Mouse (Mus musculus) liver, embryonic 14.5 days (tissue): ENCODE results near the gene Pemt. TPM values are rescaled to one million over a fixed set of nuclear protein-coding genes. Genes with fewer than 3 reads are reported as not detected.

Source experiments
- ATAC-seq: fragments of 200-750 bp; cut with Nextera tagmentation; 2 replicates; pipeline ENCODE4 v1.8.0; 2017; ENCODE audit warnings: moderate number of reproducible peaks, mild to moderate bottlenecking, moderate library complexity; ENCODE audit not compliant: insufficient read depth
- DNase-seq, 3 experiments: peaks; one replicate each; pipeline ENCODE4 v3.0.0-alpha.2; 2012 to 2013; ENCODE audit warnings: low read depth in 3 of 3, low spot score in 3 of 3
- H3K27ac ChIP-seq: fragments of 300-500 bp; sonication (generic); 2 replicates; pipeline ENCODE4 v1.5.1; 2014; ENCODE audit warnings: moderate library complexity, mild to moderate bottlenecking, control low read depth, inconsistent platforms
- H3K27me3 ChIP-seq: fragments of 300-500 bp; sonication (generic); 2 replicates; pipeline ENCODE4 v1.6.1; 2014; ENCODE audit warnings: mild to moderate bottlenecking, low read length, moderate library complexity; ENCODE audit not compliant: control insufficient read depth, insufficient read depth
- H3K36me3 ChIP-seq: fragments of 300-500 bp; sonication (generic); replicated peaks from 2 replicates; pipeline ENCODE4 v1.6.1; 2014; ENCODE audit warnings: low read depth; ENCODE audit not compliant: control insufficient read depth, insufficient read depth
- H3K4me1 ChIP-seq, 2 experiments: fragments of 200-500 bp in 1 of 2; fragments of 300-500 bp in 1 of 2; sonication (generic) in 1 of 2; replicated peaks; 2 replicates each; pipeline ENCODE4 v1.6.1; 2012 to 2014; ENCODE audit warnings: antibody characterized with exemption in 1 of 2, inconsistent platforms in 1 of 2, low read length in 1 of 2; ENCODE audit not compliant: control insufficient read depth in 2 of 2, insufficient read depth in 2 of 2
- H3K4me2 ChIP-seq: fragments of 300-500 bp; sonication (generic); 2 replicates; pipeline ENCODE4 v1.6.1; 2014; ENCODE audit warnings: low read depth, mild to moderate bottlenecking, control low read depth, moderate library complexity
- H3K4me3 ChIP-seq, 2 experiments: fragments of 200-500 bp in 1 of 2; fragments of 300-500 bp in 1 of 2; sonication (generic) in 1 of 2; 2 replicates each; pipeline ENCODE4 v1.5.1; 2012 to 2014; ENCODE audit warnings: low read depth in 2 of 2, low read length in 2 of 2, mild to moderate bottlenecking in 2 of 2, control low read depth in 1 of 2, inconsistent platforms in 1 of 2, moderate library complexity in 1 of 2; ENCODE audit not compliant: insufficient read depth in 1 of 2
- H3K9ac ChIP-seq: fragments of 300-500 bp; sonication (generic); replicated peaks from 2 replicates; pipeline ENCODE4 v1.6.1; 2014; ENCODE audit warnings: mild to moderate bottlenecking, control low read depth, moderate library complexity
- H3K9me3 ChIP-seq: fragments of 300-500 bp; sonication (generic); 2 replicates; pipeline ENCODE4 v1.6.1; 2016; ENCODE audit warnings: low read length, mixed read lengths; ENCODE audit not compliant: control insufficient read depth
- CTCF ChIP-seq: IDR thresholded peaks from 2 replicates; pipeline ENCODE4 v1.5.1; 2016; ENCODE audit warnings: antibody characterized with exemption, low read depth, control low read depth
- EP300 ChIP-seq: IDR thresholded peaks from 2 replicates; pipeline ENCODE4 v1.6.1; 2016; ENCODE audit warnings: antibody characterized with exemption, low read depth
- WGBS: fragments of 180-500 bp; shearing (Covaris S2); extraction: QIAGEN DNeasy Blood & Tissue Kit; methylation state at CpG from one replicate; pipeline ENCODE4 v1.1.7; 2014; ENCODE audit not compliant: insufficient replicate concordance; 5-methylcytosine and 5-hydroxymethylcytosine counted together
- polyA plus RNA-seq, 2 experiments: library from polyadenylated mRNA; depleted of rRNA in 1 of 2; stranded (reverse) in 1 of 2; unstranded in 1 of 2; fragments of >200 nt; fragmentation: Nextera tagmentation in 1 of 2; extraction: Ambion mirVana in 1 of 2; gene quantifications; 2 replicates each; pipeline versions ENCODE4 v1.2.1 to v1.2.3; 2012 to 2014

Pemt gene
- polyA plus RNA-seq, 2 experiments, result 5.2 to 9.0 TPM

- no peak overlapping the region for H3K4me2 ChIP-seq
- H3K27ac ChIP-seq, result no peak overlapping the region
- no peaks in the 10 kb centered on the region for H3K36me3 ChIP-seq
- no peak overlapping the region for H3K4me3 ChIP-seq
- WGBS, result 58% methylated on average over 2 of the region's 2 CpGs
- ATAC-seq (no peak), DNase-seq (no peak)
- no peak overlapping the region for H3K9ac ChIP-seq
- TF ChIP-seq EP300 (no peak), CTCF (no peak)
- H3K27me3 ChIP-seq, result no peaks in the 10 kb centered on the region
- H3K4me1 ChIP-seq, result peaks cover 0 to 14% of the 10 kb centered on the region in 2 experiments; a peak in 2 of 4 replicates
- H3K9me3 ChIP-seq, result no peaks in the 10 kb centered on the region
Measured at GRCm38 (mm10) chr11:60057987-60058386, 11.7 kb upstream of the Pemt start.

- Histone ChIP-seq H3K27me3 (no peaks in the 10 kb centered on the region), H3K36me3 (no peaks in the 10 kb centered on the region), H3K4me1 (peaks cover 0 to 14% of the 10 kb centered on the region in 2 experiments; a peak in 2 of 4 replicates), H3K9me3 (no peaks in the 10 kb centered on the region), H3K9ac (no peak overlapping the region), H3K27ac (no peak overlapping the region), H3K4me2 (no peak overlapping the region), H3K4me3 (no peak overlapping the region)
- ATAC-seq (no peak), DNase-seq (no peak)
- TF ChIP-seq CTCF (no peak), EP300 (peak; percentile 22; the same call in 1 of the 2 replicates)
- 39% methylated on average over 6 of the region's 6 CpGs for WGBS
Measured at GRCm38 (mm10) chr11:60056520-60056919, 10.2 kb upstream of the Pemt start.

- no peak for ATAC-seq
- H3K27ac ChIP-seq, result no peak overlapping the region
Measured at GRCm38 (mm10) chr11:60048841-60049240, 2.6 kb upstream of the Pemt start.

GRCm38 (mm10) chr11:60045676-60046057 is 622 bp downstream of the Pemt start:
- H3K4me1 ChIP-seq, result peaks cover 3 to 13% of the 10 kb centered on the region in 2 experiments; a peak in 3 of 4 replicates
- H3K9me3 ChIP-seq, result no peaks in the 10 kb centered on the region
- H3K27ac ChIP-seq, result no peak overlapping the region
- peak overlapping the region; percentile 69 for H3K4me2 ChIP-seq
- H3K27me3 ChIP-seq, result no peaks in the 10 kb centered on the region
- WGBS, result 6% methylated on average over 3 of the region's 3 CpGs
- peak overlapping the region; percentile 5 for H3K9ac ChIP-seq
- TF ChIP-seq CTCF (no peak), EP300 (no peak)
- peak; percentile 41; the same call in 1 of the 2 replicates for ATAC-seq
- peak overlapping the region; percentile 57 to 81 for H3K4me3 ChIP-seq
- no peak for DNase-seq
- no peaks in the 10 kb centered on the region for H3K36me3 ChIP-seq

More at GRCm38 (mm10) chr11:60048841-60049240, 2.6 kb upstream of the Pemt start:
- TF ChIP-seq EP300 (no peak), CTCF (no peak)
- no peaks in the 10 kb centered on the region for H3K36me3 ChIP-seq
- H3K9me3 ChIP-seq, result no peaks in the 10 kb centered on the region
- H3K4me1 ChIP-seq, result peaks cover 3 to 13% of the 10 kb centered on the region in 2 experiments; a peak in 3 of 4 replicates
- WGBS, result 75% methylated on average over 2 of the region's 2 CpGs
- DNase-seq, result no peak
- H3K9ac ChIP-seq, result no peak overlapping the region
- no peak overlapping the region for H3K4me3 ChIP-seq
- H3K4me2 ChIP-seq, result no peak overlapping the region
- no peaks in the 10 kb centered on the region for H3K27me3 ChIP-seq

DNA sequence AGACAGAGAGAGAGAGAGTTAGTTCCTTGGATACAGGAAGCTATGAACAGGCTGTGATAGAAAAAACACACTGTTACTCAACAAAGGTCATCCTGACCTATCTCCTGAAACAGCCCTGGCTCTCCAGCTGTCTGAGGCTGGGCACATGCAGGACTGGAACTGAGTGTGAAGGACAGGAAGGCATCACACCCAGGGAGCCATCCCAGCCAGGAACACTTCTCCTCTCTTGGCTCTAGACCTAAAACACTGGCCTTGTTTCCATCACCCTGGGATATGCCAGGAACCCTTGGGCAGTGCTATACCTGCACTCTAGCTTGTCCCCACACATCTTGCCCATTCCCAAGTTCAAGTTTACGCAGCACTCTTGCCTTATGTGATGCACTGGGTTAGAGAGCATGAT is 1.5 kb downstream of the Pemt start:
- no peaks in the 10 kb centered on the region for H3K36me3 ChIP-seq
- H3K27me3 ChIP-seq, result no peaks in the 10 kb centered on the region
- DNase-seq, result no peak
- 84% methylated on average over 1 of the region's 1 CpGs for WGBS
- no peak overlapping the region for H3K4me2 ChIP-seq
- H3K9ac ChIP-seq, result no peak overlapping the region
- H3K9me3 ChIP-seq, result no peaks in the 10 kb centered on the region
- H3K27ac ChIP-seq, result no peak overlapping the region
- no peak for TF ChIP-seq EP300
- no peak for TF ChIP-seq CTCF
- no peak overlapping the region for H3K4me3 ChIP-seq
- ATAC-seq, result no peak
- H3K4me1 ChIP-seq, result peaks cover 3 to 13% of the 10 kb centered on the region in 2 experiments; a peak in 3 of 4 replicates
